Mouse (Mus musculus) midbrain, embryonic 11.5 days (tissue): ENCODE measurements around the gene Men1. TPM values are rescaled to one million over a fixed set of nuclear protein-coding genes. Genes with fewer than 3 reads are reported as not detected.
A peak's percentile ranks its signal among the peaks of the same experiment; 100 is the strongest.

Experiments
- ATAC-seq: fragments of 200-750 bp; cut with Nextera tagmentation; 2 replicates; pipeline ENCODE4 v1.8.0; 2017; ENCODE audit warnings: moderate TSS enrichment, moderate library complexity; ENCODE audit not compliant: low FRiP score
- DNase-seq: peaks from one replicate; pipeline ENCODE4 v3.0.0; 2015; ENCODE audit warnings: low spot score; ENCODE audit errors: missing footprints
- H3K27ac ChIP-seq: fragments of 300-500 bp; sonication (generic); 2 replicates; pipeline ENCODE4 v1.5.1; 2014; ENCODE audit warnings: low read depth, low read length
- H3K27me3 ChIP-seq: fragments of 300-500 bp; sonication (generic); 2 replicates; pipeline ENCODE4 v1.6.1; 2014; ENCODE audit warnings: mild to moderate bottlenecking, low read length, moderate library complexity, mixed read lengths; ENCODE audit not compliant: control insufficient read depth, insufficient read depth
- H3K36me3 ChIP-seq: fragments of 300-500 bp; sonication (generic); 2 replicates; pipeline ENCODE4 v1.6.1; 2014; ENCODE audit warnings: mild to moderate bottlenecking, low read length, moderate library complexity, mixed read lengths; ENCODE audit not compliant: control insufficient read depth, insufficient read depth
- H3K4me1 ChIP-seq: fragments of 300-500 bp; sonication (generic); 2 replicates; pipeline ENCODE4 v1.6.1; 2014; ENCODE audit warnings: low read length; ENCODE audit not compliant: control insufficient read depth, insufficient read depth
- H3K4me2 ChIP-seq: fragments of 300-500 bp; sonication (generic); 2 replicates; pipeline ENCODE4 v1.6.1; 2014; ENCODE audit warnings: mild to moderate bottlenecking, moderate library complexity
- H3K4me3 ChIP-seq: fragments of 300-500 bp; sonication (generic); 2 replicates; pipeline ENCODE4 v1.5.1; 2014; ENCODE audit warnings: low read depth, low read length
- H3K9ac ChIP-seq: fragments of 300-500 bp; sonication (generic); 2 replicates; pipeline ENCODE4 v1.6.1; 2014; ENCODE audit warnings: low read length
- H3K9me3 ChIP-seq: fragments of 300-500 bp; sonication (generic); 2 replicates; pipeline ENCODE4 v1.6.1; 2016; ENCODE audit warnings: low read length; ENCODE audit not compliant: control insufficient read depth
- WGBS: fragments of 180-500 bp; shearing (Covaris S2); extraction: QIAGEN DNeasy Blood & Tissue Kit; methylation state at CpG from one replicate; pipeline ENCODE4 v1.1.7; 2014; 5-methylcytosine and 5-hydroxymethylcytosine counted together
- polyA plus RNA-seq: library from polyadenylated mRNA; unstranded; fragments of >200 nt; fragmentation: Nextera tagmentation; extraction: Ambion mirVana; gene quantifications from 2 replicates; pipeline ENCODE4 v1.2.1, GENCODE M21; 2014

The Men1 gene
- polyA plus RNA-seq, 1 experiment from 2014 or later: 54.7 TPM

DNA sequence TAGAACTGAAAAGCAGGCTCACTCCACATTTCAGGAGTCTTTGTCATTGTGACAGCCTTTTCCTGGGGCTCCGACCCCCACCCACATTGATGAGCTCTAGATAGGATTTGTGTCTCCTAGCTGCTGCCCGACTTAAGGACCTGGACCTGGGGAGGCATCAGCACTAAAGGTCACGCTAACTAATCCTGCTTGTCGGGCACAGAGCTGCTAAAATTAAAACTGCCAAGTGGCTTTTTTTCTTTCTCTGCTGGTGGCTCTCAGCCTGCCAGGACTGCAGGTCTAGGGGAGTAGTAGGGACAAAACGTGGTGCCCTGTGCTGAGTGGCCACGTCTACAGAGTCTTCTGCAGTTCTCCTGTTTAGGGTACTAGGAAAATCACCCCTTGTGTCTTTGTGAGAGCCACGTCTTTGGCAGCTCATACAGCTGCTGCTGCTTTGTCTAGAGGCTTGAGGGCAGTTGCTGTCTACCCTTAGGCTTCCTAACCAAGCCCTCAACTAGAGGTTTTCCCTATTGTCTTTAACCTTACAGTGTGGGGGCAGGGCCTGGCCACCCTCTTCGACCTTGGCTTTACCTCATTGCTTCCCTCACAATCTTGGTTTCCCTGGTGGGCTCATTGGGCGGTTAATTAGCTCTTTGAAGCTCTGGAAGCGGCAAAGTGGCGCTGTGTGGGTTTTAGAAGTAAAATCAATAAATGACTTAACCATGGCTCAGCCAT is 42.7 kb downstream of the Men1 start:
- peak; percentile 50; the same call in 1 of the 2 replicates for ATAC-seq
- DNase-seq: no peak
- 59% methylated on average over 11 of the region's 11 CpGs for WGBS
- Histone ChIP-seq H3K9ac (no peak overlapping the region), H3K27ac (peak overlapping the region; percentile 61), H3K4me3 (no peak overlapping the region), H3K4me2 (no peak overlapping the region), H3K9me3 (no peaks in the 10 kb centered on the region), H3K4me1 (peaks cover 5% of the 10 kb centered on the region; the same call in 1 of the 2 replicates), H3K36me3 (peaks cover 48% of the 10 kb centered on the region), H3K27me3 (no peaks in the 10 kb centered on the region)

DNA sequence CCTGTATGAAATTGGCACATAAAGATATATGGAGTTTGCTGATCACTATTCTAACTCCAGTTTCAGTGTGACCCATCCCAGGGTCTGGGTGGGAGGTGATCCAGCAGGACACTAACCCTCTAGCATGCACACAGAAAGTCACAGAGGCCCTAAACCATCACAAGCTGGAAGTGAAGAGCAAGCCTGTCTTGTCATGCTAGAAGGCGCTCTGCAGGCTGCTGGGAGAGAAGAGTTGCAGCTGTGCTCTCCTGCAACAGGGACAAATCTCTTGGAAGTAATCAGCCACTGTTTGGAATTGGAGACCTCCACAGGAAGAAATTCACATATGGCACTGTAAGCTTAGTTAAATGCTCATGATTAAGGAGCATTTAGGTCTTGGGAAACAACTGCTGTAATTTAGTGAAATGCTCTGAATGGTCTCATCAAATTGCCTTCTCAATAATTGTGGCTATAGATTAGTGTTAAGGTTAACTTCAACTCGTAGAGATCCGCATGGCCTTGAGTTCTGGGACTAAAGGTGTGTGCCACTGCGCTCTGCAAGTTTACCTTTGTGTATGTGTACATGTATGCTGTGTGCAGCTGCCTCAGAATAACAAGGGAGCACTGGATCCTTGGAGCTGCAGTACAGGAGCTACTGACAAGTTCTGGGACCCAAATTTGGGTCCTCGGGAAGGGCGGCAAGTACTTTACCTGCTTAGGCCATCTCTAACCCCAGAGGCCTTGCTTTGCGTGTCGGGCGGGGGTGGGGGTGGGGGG is 45.8 kb downstream of the Men1 start:
- no peak overlapping the region for H3K27ac ChIP-seq
- 95% methylated on average over 9 of the region's 9 CpGs for WGBS
- H3K27me3 ChIP-seq: no peaks in the 10 kb centered on the region
- no peaks in the 10 kb centered on the region for H3K9me3 ChIP-seq
- H3K4me2 ChIP-seq: no peak overlapping the region
- peaks cover 17% of the 10 kb centered on the region for H3K4me1 ChIP-seq
- peak; percentile 84 for DNase-seq
- H3K4me3 ChIP-seq: no peak overlapping the region
- peaks cover 19% of the 10 kb centered on the region for H3K36me3 ChIP-seq
- no peak for ATAC-seq
- H3K9ac ChIP-seq: no peak overlapping the region

DNA sequence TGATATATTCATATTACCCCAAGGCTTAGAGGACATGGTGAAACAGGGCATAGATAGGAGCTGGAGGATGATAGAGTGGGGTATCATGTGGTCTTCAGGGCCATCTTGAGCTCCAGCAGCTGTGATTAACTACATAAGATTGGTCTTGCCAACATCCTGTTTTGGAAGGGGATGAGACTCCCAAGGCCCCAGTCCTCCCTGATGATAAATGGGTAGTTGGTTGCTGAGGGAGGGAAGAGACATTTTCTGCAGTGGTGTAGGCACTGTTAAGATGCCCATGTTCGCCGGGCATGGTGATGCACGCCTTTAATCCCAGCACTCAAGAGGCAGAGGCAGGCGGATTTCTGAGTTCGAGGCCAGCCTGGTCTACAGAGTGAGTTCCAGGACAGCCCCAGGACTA is 46.5 kb downstream of the Men1 start:
- Histone ChIP-seq H3K36me3 (peaks cover 12% of the 10 kb centered on the region), H3K27ac (no peak overlapping the region), H3K4me3 (no peak overlapping the region), H3K27me3 (no peaks in the 10 kb centered on the region), H3K9me3 (no peaks in the 10 kb centered on the region), H3K4me2 (no peak overlapping the region), H3K9ac (no peak overlapping the region), H3K4me1 (peaks cover 17% of the 10 kb centered on the region)
- no peak for DNase-seq
- WGBS: 95% methylated on average over 5 of the region's 5 CpGs
- no peak for ATAC-seq

DNA sequence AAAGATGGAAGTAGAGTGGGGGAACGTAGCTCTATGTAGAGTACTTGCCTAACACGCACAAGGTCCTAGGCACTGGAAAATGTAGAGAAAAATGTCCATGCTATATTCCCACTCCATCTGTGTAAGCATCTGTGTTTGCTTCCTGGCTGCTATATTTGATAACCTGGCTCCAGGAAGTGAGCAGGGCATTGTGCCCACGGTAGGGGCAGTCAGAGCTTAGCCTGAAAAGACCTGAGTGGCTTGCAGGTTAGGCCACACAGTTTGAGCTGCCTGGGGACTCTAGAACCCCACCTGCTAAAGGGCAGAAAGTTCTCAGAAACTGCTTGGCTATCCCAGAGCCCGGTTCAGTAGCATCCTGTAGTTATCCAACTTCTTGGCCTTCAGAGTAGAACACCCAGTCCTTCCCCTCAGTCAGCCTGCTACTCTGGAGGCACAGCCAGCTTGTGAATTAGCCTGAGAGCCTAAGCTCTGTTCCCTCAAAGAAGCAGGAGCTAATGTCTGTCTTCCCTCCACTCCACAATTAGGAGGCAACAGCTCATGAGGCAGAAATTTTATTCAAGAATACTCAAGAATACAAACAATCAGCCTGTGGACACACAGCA is 47.6 kb downstream of the Men1 start:
- Histone ChIP-seq H3K9ac (no peak overlapping the region), H3K4me2 (no peak overlapping the region), H3K4me1 (peaks cover 14% of the 10 kb centered on the region), H3K27me3 (no peaks in the 10 kb centered on the region), H3K27ac (no peak overlapping the region), H3K9me3 (no peaks in the 10 kb centered on the region), H3K4me3 (no peak overlapping the region), H3K36me3 (peaks cover 6% of the 10 kb centered on the region)
- 82% methylated on average over 4 of the region's 4 CpGs for WGBS
- ATAC-seq: no peak
- no peak for DNase-seq

DNA sequence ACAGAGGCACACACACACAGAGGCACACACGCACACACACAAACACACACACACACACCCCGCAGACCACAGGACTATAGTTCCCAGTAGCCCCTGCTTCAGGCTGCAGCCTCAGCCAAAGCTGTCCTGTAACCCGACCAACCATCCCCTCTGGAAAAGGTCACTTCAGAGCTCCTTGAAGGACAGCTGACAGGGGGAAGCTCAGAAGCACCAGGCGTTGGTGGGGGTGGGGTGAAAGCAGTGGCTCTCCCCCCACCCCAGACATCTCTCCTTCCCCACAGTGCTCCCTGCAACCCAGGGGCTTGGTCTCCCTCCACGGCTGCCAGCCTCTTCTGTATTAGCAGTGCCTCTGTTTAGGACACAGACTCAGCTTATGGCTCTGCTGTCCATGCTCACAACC is 48.7 kb downstream of the Men1 start:
- Histone ChIP-seq H3K4me1 (peaks cover 12% of the 10 kb centered on the region), H3K4me3 (no peak overlapping the region), H3K27me3 (no peaks in the 10 kb centered on the region), H3K9me3 (no peaks in the 10 kb centered on the region), H3K36me3 (0 out of 2 replicates have a peak, but pooled peaks cover 2% of the 10 kb centered on the region), H3K4me2 (no peak overlapping the region), H3K27ac (no peak overlapping the region), H3K9ac (0 out of 2 replicates have a peak overlapping the region, but pooled peaks have one; percentile 14)
- WGBS: 42% methylated on average over 5 of the region's 5 CpGs
- ATAC-seq: no peak
- DNase-seq: no peak

DNA sequence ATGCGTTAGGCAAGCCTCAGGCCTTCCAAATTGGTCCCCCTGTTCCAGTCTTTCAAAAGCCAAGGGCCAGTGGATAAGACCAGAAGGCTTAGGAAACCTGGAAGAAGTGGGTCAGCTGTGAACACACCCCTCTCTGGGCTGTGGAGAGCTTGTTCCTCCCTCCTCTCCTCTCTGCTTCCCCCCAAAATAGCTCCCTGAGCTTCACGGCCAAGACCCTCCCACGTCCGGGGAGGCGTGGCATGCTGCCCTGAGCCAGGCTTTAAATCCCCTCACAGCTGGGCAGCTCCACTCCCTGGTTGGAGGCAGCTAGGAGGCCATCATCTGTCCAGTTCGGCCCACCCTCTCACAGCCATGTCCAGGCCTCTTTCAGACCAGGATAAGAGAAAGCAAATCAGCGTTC is 49.3 kb downstream of the Men1 start, which contains the start of gene Pygm:
TSS of gene Pygm (plus strand) at position 272 of the 400 bp plus-strand sequence.
- 0 out of 2 replicates have a peak within 1 kb of the TSS, but pooled peaks have one; percentile 14 for H3K9ac ChIP-seq
- DNase-seq: peak; percentile 89
- no peaks in the 10 kb centered on the region for H3K9me3 ChIP-seq
- ATAC-seq: no peak
- H3K36me3 ChIP-seq: no peaks in the 10 kb centered on the region
- H3K4me3 ChIP-seq: no peak within 1 kb of the TSS
- H3K27me3 ChIP-seq: no peaks in the 10 kb centered on the region
- WGBS: 10% methylated on average over 7 of the region's 7 CpGs
- no peak within 1 kb of the TSS for H3K27ac ChIP-seq
- peaks cover 12% of the 10 kb centered on the region for H3K4me1 ChIP-seq
- no peak within 1 kb of the TSS for H3K4me2 ChIP-seq

DNA sequence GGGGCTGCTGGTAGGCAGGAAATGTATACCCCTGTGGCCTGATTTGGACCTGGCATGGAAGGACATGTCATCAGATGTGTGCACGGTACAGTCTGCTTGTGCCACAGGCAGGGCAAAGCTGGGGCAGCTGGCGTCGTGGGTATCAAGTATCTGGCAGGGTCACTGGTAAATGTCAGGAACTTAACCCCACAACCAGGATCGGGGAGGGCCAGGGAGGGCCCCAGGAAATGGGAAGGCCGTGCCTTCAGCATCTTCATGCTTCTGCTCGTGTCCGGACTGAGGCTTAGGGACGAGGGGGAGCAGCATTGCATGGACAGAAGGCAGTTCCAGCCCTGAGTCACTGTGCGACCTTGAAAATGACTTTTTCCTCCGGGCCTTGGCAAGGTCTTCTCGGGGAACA is 50.2 kb downstream of the Men1 start:
- H3K4me3 ChIP-seq: no peak overlapping the region
- H3K27me3 ChIP-seq: no peaks in the 10 kb centered on the region
- H3K4me1 ChIP-seq: peaks cover 19% of the 10 kb centered on the region
- no peaks in the 10 kb centered on the region for H3K9me3 ChIP-seq
- H3K9ac ChIP-seq: no peak overlapping the region
- WGBS: 83% methylated on average over 11 of the region's 11 CpGs
- H3K4me2 ChIP-seq: no peak overlapping the region
- ATAC-seq: no peak
- DNase-seq: no peak
- no peaks in the 10 kb centered on the region for H3K36me3 ChIP-seq
- no peak overlapping the region for H3K27ac ChIP-seq

DNA sequence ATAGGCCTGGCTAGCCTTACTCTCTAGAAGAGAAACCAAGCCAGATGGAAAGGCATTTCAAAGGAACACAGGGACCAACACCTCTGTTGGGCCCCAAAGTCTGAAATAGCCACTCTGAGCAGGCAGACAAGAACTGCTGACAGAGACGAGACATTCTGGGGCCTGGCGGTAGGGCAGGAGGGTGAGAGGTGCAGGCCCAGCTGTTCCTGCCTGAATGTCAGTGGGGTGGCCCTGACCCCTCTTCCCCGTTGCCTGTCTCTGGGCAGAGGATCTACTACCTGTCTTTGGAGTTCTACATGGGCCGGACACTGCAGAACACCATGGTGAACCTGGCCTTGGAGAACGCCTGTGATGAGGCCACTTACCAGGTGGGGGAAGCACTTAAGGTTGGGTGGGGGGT is 50.6 kb downstream of the Men1 start:
- Histone ChIP-seq H3K4me3 (no peak overlapping the region), H3K36me3 (no peaks in the 10 kb centered on the region), H3K27ac (no peak overlapping the region), H3K4me1 (peaks cover 19% of the 10 kb centered on the region), H3K9ac (no peak overlapping the region), H3K27me3 (no peaks in the 10 kb centered on the region), H3K4me2 (no peak overlapping the region), H3K9me3 (no peaks in the 10 kb centered on the region)
- no peak for ATAC-seq
- DNase-seq: no peak
- WGBS: 81% methylated on average over 5 of the region's 5 CpGs

DNA sequence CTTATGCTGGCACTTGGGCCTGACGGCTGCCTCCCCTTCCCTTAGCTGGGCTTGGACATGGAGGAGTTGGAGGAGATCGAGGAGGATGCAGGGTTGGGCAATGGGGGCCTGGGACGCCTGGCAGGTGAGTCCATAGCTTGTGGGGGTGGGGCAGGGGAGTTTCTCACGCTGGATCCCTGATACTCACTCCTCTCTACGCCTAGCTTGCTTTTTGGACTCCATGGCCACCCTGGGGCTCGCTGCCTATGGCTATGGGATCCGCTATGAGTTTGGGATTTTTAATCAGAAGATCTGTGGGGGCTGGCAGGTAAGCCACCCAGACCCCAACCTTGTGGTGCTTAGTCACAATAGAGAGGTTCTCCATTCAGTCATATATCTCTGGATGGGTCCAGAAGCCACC is 51.0 kb downstream of the Men1 start:
- no peak overlapping the region for H3K27ac ChIP-seq

More for the DNA sequence above, 51.0 kb downstream of the Men1 start:
- H3K9me3 ChIP-seq: no peaks in the 10 kb centered on the region
- H3K4me3 ChIP-seq: no peak overlapping the region
- DNase-seq: no peak
- H3K36me3 ChIP-seq: no peaks in the 10 kb centered on the region
- H3K4me1 ChIP-seq: peaks cover 19% of the 10 kb centered on the region
- no peak overlapping the region for H3K9ac ChIP-seq
- H3K4me2 ChIP-seq: no peak overlapping the region
- no peak for ATAC-seq
- WGBS: 78% methylated on average over 7 of the region's 7 CpGs
- H3K27me3 ChIP-seq: no peaks in the 10 kb centered on the region
